Mouse (Mus musculus) left cerebral cortex, postnatal 36 days (tissue): Measurements from ENCODE around the gene Kif17. TPM values are rescaled to one million over a fixed set of nuclear protein-coding genes. Genes with fewer than 3 reads are reported as not detected.

Source experiments
- DNase-seq, 2 experiments: peaks; one replicate each; pipeline ENCODE4 v3.0.0; 2021 to 2022; ENCODE audit warnings: low spot score in 2 of 2, mixed read lengths in 1 of 2
- intact Hi-C: fragments of 180-260 bp; cut with DNase I; formaldehyde crosslinking; loops from one replicate; pipeline ENCODE4 v1.15.1; 2025
- microRNA-seq: library from miRNA; unstranded; fragments of <30 nt; microRNA quantifications from one replicate; pipeline ENCODE4 v1.2.0, GENCODE M21; 2022
- total RNA-seq, 2 experiments: library from RNA; stranded (reverse); gene quantifications; 2 replicates each; pipeline ENCODE4 v1.2.3; 2021

Kif17 gene
- total RNA-seq, 2 experiments from 2014 or later, result 24.5 to 29.4 TPM

DNA sequence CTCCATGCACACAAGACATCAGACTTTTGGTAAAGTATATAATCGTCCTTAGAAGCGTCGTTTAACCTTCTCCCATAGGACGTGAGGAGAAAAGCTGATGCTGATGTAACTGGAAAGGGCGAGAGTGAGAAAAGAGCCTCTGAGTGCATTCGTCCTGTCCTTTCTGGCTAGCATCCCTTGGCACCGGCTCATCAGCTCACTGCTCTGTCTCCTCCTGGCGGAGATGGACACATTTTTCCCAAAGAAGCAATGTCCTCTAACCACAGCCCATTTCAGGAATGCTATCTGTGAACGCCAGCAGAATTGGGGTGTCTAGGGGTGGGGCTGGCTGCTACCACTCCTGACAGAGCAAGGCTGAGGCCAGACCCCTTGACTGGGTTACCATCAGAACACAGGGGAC lies 81.4 kb downstream of the Kif17 start:
- intact Hi-C loops, result no loop called here
- no peak for DNase-seq

DNA sequence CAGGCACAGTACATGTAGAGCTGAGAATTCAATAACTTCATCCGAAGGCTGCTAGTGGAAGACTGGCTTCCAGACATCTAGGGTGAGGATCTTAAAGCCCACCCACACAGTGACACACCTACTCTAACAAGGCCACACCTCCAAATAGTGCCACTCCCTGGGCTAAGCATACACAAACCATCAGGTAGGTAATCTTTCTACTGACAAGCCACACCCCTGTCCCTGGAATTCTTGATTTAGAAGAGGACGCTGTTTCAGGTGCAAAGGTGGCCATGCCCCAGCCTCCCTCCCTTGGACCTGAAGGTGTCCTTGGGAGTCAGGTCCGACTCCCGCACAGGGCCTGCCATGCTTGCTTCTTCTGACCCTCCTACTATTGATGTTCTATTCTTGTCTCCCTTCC lies 82.9 kb downstream of the Kif17 start:
- DNase-seq, result no peak
- intact Hi-C loops, result no loop called here

DNA sequence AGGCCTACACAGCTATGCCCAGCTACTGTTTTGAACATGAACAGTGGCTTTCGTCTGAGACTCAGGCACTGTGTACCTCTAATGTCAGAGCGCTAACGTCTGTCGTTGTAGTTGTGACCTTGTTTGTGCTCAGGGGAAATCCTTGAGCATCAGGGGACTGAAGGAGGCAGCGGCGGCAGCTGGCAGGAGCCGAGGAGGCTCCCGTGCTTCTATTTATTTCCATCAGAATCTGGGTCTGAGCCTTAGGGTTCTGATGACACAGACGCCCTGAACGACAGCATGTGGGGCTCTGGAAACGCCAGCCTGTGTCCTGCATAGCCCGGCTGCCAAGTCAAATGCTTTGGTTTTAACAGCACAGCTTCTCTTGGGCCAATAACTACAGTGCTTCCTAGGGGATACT lies 84.8 kb downstream of the Kif17 start:
- intact Hi-C loops, result no loop called here
- DNase-seq, result no peak

DNA sequence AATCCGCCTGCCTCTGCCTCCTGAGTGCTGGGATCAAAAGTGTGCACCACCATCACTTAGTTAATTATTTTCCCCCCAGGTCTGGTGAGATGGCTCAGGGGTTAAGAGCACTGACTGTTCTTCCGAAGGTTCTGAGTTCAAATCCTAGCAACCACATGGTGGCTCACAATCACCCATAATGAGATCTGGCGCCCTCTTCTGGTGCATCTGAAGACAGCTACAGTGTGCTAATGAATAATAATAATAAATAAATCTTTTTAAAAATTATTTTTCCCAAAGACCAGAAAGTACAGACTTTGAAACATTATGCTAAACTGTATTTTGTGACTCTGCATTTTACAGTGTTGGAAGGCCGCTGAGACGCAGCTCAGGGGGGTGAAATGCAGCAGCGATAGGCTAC lies 85.4 kb downstream of the Kif17 start:
- no peak for DNase-seq
- intact Hi-C loops, result no loop called here

DNA sequence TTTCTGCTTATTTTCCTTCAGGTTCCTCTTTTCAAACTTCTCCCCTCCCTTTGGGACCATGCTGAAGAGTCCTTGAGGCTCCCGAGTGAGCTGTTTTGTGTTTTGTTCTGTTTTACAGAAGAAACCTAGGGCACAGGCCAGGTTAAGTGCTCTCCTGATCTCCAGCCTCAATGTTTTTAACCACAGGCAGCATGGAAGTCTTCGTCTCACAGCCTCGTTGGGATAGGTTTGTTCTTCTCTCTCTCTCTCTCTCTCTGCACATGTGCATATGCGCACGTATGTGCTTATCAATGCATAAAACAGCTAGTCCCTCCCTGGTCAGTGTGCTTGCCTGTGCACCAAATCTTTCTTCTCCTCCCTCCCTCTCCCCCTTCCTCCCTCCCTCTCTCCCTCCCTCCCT lies 86.6 kb downstream of the Kif17 start:
- intact Hi-C loops, result no loop called here
- DNase-seq, result no peak

DNA sequence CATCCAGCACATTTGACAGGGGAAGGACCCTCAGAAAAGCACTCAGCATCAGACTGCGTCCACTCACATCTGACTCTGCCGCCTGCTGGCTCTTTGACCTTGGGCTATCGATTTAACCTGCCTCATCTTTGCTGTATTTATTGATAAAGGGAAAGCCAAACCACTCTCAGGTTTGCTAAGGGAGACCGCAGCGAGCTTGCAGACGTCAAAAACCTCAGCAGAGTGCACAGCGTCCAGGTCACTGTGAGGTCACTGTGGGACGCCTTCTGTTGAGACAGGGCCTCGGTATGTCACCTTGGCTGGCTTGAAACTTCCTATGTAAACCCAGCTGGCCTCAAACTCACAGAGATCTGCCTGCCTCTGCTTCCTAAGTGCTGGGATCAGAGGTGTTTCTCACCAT lies 87.1 kb downstream of the Kif17 start:
- DNase-seq, result no peak
- intact Hi-C loops, result no loop called here

DNA sequence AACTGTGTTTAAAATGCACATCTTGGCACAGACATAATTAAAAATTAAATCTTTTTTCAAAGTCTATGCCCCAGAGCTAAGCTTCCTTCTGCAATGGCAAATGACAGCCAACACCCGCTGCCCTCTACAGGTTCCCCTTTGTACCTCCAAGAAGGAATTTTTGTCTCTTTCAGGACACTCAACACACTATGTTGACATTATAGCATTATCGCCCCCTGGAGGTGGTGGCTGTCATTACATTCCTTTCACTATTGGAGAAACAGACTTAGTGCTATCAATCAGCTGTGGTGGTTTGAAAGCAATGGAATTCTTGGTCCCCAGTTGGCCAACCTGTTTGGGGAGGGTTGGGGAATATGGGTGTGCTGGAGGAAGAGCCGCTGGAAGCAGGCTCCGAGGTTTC lies 89.7 kb downstream of the Kif17 start:
- peak in 1 of 2 experiments; percentile 38 for DNase-seq
- intact Hi-C loops, result no loop called here

DNA sequence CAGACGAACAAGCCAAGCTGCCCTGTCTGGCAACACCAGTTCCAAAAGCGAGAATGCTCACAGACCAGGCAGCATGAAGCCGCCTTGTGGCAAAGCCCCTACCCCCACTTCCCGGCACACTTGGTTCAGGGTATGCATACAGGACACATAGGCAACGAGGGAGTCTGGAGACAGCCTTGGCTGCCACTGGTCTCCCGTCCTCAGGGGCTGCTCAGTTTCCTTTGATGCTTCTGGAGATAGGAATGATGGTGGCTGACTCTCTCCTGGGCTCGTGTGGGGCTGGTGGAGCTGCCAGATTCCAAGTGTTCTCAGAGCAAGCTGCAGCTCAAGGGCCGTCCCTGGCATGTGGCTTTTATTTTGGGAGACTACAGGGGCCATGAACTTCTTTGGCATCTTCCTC lies 91.2 kb downstream of the Kif17 start:
- no peak for DNase-seq
- intact Hi-C loops, result no loop called here

DNA sequence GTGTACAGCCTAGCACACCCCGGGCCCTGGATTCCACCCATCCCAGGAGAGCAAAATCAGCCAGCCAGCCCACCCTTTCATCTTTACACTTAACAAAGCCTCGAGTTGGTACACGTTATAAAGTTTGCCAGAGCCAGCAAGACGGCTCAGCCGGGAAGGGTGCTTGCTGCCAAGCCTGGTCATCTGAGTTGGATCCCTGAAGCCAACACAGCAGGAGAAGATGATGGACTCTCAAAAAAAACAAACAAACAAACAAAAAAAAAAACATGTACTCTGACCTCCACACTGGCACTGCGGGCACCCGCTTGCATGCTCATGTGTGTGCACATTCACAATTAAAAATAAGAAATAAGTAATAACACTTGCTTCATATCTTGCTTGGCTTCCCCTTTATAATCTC lies 91.8 kb downstream of the Kif17 start:
- intact Hi-C loops, result no loop called here

DNA sequence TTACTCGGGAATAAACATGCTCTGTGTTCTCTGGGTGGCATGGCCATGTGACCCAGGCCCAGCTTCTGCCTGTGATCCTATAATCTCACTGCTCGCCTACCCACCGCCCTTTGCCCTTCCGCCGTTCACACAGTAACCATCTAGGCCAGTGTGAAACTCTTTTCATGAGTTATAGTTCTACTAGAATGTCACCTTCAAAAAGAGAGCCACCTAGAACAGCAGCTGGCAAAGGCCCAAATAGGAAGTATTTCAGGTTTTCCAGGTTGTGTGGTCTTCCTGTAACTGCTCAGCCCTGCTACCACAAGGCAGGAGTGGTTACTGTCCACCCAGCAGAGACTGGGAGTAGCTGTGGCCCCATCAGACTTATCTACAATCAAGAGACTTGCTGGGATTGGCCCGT lies 92.5 kb downstream of the Kif17 start:
- no peak for DNase-seq
- intact Hi-C loops, result no loop called here

More for the DNA sequence above, 91.8 kb downstream of the Kif17 start:
- DNase-seq, result no peak

DNA sequence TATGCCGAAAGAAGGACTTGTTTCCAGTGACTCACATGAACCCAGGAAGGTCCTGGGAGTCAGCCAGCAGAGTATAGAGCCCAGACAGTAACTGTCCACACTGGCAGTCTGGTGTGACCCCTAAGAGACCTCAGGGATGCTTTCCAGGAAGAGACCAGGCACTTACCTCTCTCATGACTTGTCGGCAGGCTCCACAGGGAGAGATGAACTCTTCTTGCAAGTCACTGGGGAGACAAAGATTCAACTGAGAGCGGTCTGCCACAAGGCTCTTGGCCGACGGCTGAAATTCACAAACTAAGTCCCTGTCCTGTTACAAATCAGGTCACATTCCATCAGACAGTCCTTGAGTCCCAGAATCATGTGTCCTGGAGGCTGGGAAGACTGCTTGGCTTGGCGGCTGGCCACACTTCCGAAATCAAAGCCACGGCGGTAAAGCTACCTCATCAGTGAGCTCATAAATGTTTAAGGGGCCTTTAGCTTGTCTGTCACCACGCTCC lies 93.2 kb downstream of the Kif17 start:
- no peak for DNase-seq
- intact Hi-C loops, result no loop called here

DNA sequence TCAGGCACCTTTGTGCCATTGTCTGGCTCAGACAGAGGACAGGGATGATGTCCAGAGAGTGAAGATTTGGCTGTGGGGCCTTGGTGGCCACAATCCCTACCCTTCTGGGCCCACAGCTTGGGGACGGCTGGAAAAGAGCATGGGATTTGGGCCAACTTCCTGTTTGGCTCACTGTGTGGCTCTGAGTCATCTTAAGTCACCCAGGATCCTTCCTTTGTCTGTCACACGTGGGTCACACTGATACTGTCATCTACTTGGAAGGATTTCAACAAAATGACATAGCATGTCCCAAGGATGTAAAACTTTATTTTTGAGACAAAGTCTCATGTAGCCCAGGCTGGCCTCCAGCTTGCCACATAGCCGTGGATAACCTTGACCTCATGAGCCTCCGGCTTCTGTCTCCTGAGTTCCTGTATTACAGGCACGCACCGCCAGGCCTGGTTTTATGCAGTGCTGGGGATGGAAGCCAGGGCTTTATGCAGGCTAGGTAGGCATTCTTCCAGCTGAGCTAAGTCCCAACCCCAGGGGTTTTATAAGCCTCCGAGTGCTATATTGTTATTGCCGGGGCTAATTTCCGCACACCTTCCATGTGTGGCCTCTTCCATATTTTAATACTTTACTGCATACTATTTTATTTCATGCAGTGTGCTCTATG lies 94.8 kb downstream of the Kif17 start:
- no peak for DNase-seq
- intact Hi-C loops, result no loop called here

DNA sequence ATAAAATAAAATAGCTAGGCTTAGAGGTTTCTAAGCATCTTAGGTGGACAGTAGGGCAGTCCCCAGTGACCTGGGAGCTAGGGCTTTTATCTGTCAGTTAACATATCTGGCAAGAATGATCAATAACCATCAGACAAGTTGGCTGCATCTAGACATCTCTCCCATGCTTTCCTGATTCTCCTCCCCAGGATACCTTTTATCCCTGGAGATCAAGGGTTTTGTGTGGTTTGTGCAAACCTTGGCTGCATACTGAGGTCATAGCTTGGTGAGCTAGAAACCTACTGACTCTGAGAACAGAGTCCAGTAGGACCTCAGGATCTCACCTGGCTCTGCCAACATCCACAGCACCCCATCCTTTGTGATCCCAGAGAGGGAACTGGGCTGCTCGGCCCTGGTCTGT lies 97.0 kb downstream of the Kif17 start:
- intact Hi-C loops, result no loop called here
- DNase-seq, result no peak

DNA sequence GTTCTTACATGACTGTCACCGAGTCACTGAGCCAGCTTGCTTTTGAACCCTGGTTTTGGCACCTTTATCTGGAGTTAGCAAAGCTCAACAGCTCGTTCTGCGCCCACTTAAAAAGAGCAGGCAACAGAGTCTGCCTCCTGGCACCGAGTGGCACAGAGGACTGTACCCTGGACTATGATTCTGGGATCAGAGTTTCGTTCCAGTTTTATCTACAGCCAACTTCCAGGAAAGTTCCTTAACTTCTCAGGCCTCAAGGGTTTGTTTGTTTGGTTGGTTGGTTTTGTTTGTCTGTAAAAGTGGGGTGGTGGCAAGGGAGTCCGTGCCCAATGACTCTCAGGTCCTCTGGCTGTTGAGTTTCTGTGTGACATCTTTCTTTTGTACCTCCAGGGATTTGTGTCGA lies 98.5 kb downstream of the Kif17 start:
- no peak for DNase-seq
- intact Hi-C loops, result no loop called here

Small RNAs within 50 kb of the gene (microRNA-seq; reads per million reads assigned to microRNA genes)
- gene Gm27646 (not detected), gene Mir7019 (23.1 reads per million, percentile 41 among the genes with 10 or more reads in this experiment)

Other genes starting within 250 kb of the Kif17 start
- gene Hp1bp3, start 34.1 kb upstream of the Kif17 start, total RNA-seq, result 100 to 1,000 TPM; 178 to 184 TPM
- 10 to 100 TPM; 66.7 to 74.0 TPM for gene Sh2d5, start within 50 bp of the Kif17 start, total RNA-seq
- gene Ddost, start 54.3 kb downstream of the Kif17 start, total RNA-seq, result 10 to 100 TPM; 84.1 to 91.4 TPM
- gene Pink1, start 75.9 kb downstream of the Kif17 start, total RNA-seq, result 100 to 1,000 TPM; 270 to 338 TPM
- 1 to 10 TPM; 3.5 to 3.7 TPM for gene Cda, start 117.6 kb downstream of the Kif17 start, total RNA-seq
- 10 to 100 TPM; 27.0 to 35.4 TPM for gene Fam43b, start 146.1 kb downstream of the Kif17 start, total RNA-seq
- gene Mul1, start 184.2 kb downstream of the Kif17 start, total RNA-seq, result 10 to 100 TPM; 56.4 to 58.5 TPM
- gene Camk2n1, start 203.9 kb downstream of the Kif17 start, total RNA-seq, result 1,000 to 10,000 TPM; 1,236 to 1,427 TPM